Mouse (Mus musculus): ENCODE data around the gene Dbr1. TPM values are rescaled to one million over a fixed set of nuclear protein-coding genes. Genes with fewer than 3 reads are reported as not detected.

The Dbr1 gene
- total and polyA plus RNA-seq, 2 experiments from 2014 or later: 11.3 to 11.6 TPM

GRCm38 (mm10) chr9:99629281-99630011 is 53.8 kb downstream of the Dbr1 start, which contains the start of gene Dzip1l:
Dzip1l (plus strand) TSS chr9:99629496.
- ATAC-seq (ENCODE audit: insufficient read depth, low read depth): peak; percentile 93
- Histone ChIP-seq H3K4me1 (ENCODE audit: control insufficient read depth, insufficient read depth) (peaks cover 9% of the 10 kb centered on the region), H3K9ac (replicated peaks; ENCODE audit: low read depth, low read length) (peak within 1 kb of the TSS; percentile 50), H3K4me2 (ENCODE audit: low read depth, low read length) (peak within 1 kb of the TSS; percentile 73), H3K4me3 (ENCODE audit: low read depth, low read length) (peak within 1 kb of the TSS; percentile 54), H3K27ac (ENCODE audit: low read depth) (peak within 1 kb of the TSS; percentile 80), H3K9me3 (replicated peaks; ENCODE audit: control insufficient read depth, low read length) (peaks cover 5% of the 10 kb centered on the region; the same call in 1 of the 2 replicates), H3K27me3 (ENCODE audit: control insufficient read depth, insufficient read depth, low read length) (no peaks in the 10 kb centered on the region), H3K36me3 (replicated peaks; ENCODE audit: control insufficient read depth, insufficient read depth, low read length) (no peaks in the 10 kb centered on the region)
- no peak for TF ChIP-seq EP300 (IDR thresholded peaks at IDR 0.05; ENCODE audit: low read depth)
- no peak for TF ChIP-seq CTCF (IDR thresholded peaks at IDR 0.05; ENCODE audit: low read depth)
- WGBS: under 1% methylated on average over 44 of the region's 44 CpGs
- peak; percentile 79 for DNase-seq (ENCODE audit: low spot score)

GRCm38 (mm10) chr9:99630071-99630470 is 54.5 kb downstream of the Dbr1 start:
- Histone ChIP-seq H3K9ac (replicated peaks; ENCODE audit: low read depth, low read length) (peak overlapping the region; percentile 50), H3K36me3 (replicated peaks; ENCODE audit: control insufficient read depth, insufficient read depth, low read length) (no peaks in the 10 kb centered on the region), H3K4me3 (ENCODE audit: low read depth, low read length) (peak overlapping the region; percentile 54), H3K9me3 (replicated peaks; ENCODE audit: control insufficient read depth, low read length) (peaks cover 5% of the 10 kb centered on the region; the same call in 1 of the 2 replicates), H3K27me3 (ENCODE audit: control insufficient read depth, insufficient read depth, low read length) (no peaks in the 10 kb centered on the region), H3K27ac (ENCODE audit: low read depth) (peak overlapping the region; percentile 80), H3K4me1 (ENCODE audit: control insufficient read depth, insufficient read depth) (peaks cover 9% of the 10 kb centered on the region), H3K4me2 (ENCODE audit: low read depth, low read length) (peak overlapping the region; percentile 73)
- 1% methylated on average over 11 of the region's 11 CpGs for WGBS
- no peak for ATAC-seq (ENCODE audit: insufficient read depth, low read depth)
- TF ChIP-seq CTCF (IDR thresholded peaks at IDR 0.05; ENCODE audit: low read depth) (no peak), EP300 (IDR thresholded peaks at IDR 0.05; ENCODE audit: low read depth) (no peak)
- peak; percentile 11 for DNase-seq (ENCODE audit: low spot score)

- Histone ChIP-seq H3K9ac (replicated peaks; ENCODE audit: low read depth, low read length) (peak overlapping the region; percentile 50), H3K9me3 (replicated peaks; ENCODE audit: control insufficient read depth, low read length) (peaks cover 5% of the 10 kb centered on the region; the same call in 1 of the 2 replicates), H3K4me3 (ENCODE audit: low read depth, low read length) (peak overlapping the region; percentile 54), H3K4me1 (ENCODE audit: control insufficient read depth, insufficient read depth) (peaks cover 9% of the 10 kb centered on the region), H3K36me3 (replicated peaks; ENCODE audit: control insufficient read depth, insufficient read depth, low read length) (no peaks in the 10 kb centered on the region), H3K27ac (ENCODE audit: low read depth) (peak overlapping the region; percentile 80), H3K27me3 (ENCODE audit: control insufficient read depth, insufficient read depth, low read length) (no peaks in the 10 kb centered on the region), H3K4me2 (ENCODE audit: low read depth, low read length) (peak overlapping the region; percentile 73)
- TF ChIP-seq CTCF (IDR thresholded peaks at IDR 0.05; ENCODE audit: low read depth) (no peak), EP300 (IDR thresholded peaks at IDR 0.05; ENCODE audit: low read depth) (no peak)
- no peak for ATAC-seq (ENCODE audit: insufficient read depth, low read depth)
- DNase-seq (ENCODE audit: low spot score): no peak
- WGBS: 32% methylated on average over 9 of the region's 9 CpGs
Observed at GRCm38 (mm10) chr9:99630528-99631125, 55.0 kb downstream of the Dbr1 start.

DNA sequence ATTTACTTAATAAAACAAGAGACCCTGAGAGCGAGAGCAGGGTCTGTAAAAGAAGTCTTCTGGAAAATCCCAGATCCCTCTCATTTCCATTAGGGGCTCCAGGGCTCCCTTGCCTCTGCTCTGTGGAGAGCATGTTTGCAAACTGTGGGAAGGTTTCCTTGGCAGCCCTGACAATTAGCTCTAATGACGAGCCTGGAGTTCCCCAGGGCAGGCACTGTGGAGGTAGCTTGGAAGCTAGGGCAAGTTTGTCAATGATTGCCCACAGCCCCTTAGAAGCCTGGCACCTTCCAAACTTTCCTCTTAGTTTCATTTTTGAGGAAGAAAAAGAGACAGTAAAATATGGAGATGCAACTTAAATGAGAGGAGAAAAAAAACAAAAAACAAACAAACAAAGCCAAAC is 56.2 kb downstream of the Dbr1 start:
- ATAC-seq (ENCODE audit: insufficient read depth, low read depth) (no peak), DNase-seq (ENCODE audit: low spot score) (no peak)
- H3K4me3 ChIP-seq (ENCODE audit: low read depth, low read length): no peak overlapping the region
- H3K4me1 ChIP-seq (ENCODE audit: control insufficient read depth, insufficient read depth): peaks cover 9% of the 10 kb centered on the region
- H3K27me3 ChIP-seq (ENCODE audit: control insufficient read depth, insufficient read depth, low read length): no peaks in the 10 kb centered on the region
- 46% methylated on average over 2 of the region's 2 CpGs for WGBS
- H3K27ac ChIP-seq (ENCODE audit: low read depth): no peak overlapping the region
- 0 out of 2 replicates have a peak, but pooled peaks cover under 1% of the 10 kb centered on the region for H3K36me3 ChIP-seq (replicated peaks; ENCODE audit: control insufficient read depth, insufficient read depth, low read length)
- no peak overlapping the region for H3K9ac ChIP-seq (replicated peaks; ENCODE audit: low read depth, low read length)
- H3K9me3 ChIP-seq (replicated peaks; ENCODE audit: control insufficient read depth, low read length): peaks cover 5% of the 10 kb centered on the region; the same call in 1 of the 2 replicates
- H3K4me2 ChIP-seq (ENCODE audit: low read depth, low read length): peak overlapping the region; percentile 38
- TF ChIP-seq CTCF (IDR thresholded peaks at IDR 0.05; ENCODE audit: low read depth): no peak
- TF ChIP-seq EP300 (IDR thresholded peaks at IDR 0.05; ENCODE audit: low read depth): no peak

GRCm38 (mm10) chr9:99632264-99632663 is 56.7 kb downstream of the Dbr1 start:
- no peak overlapping the region for H3K9ac ChIP-seq (replicated peaks; ENCODE audit: low read depth, low read length)
- H3K4me1 ChIP-seq (ENCODE audit: control insufficient read depth, insufficient read depth): peaks cover 9% of the 10 kb centered on the region
- H3K9me3 ChIP-seq (replicated peaks; ENCODE audit: control insufficient read depth, low read length): peaks cover 5% of the 10 kb centered on the region; the same call in 1 of the 2 replicates
- H3K27ac ChIP-seq (ENCODE audit: low read depth): no peak overlapping the region
- TF ChIP-seq CTCF (IDR thresholded peaks at IDR 0.05; ENCODE audit: low read depth) (no peak; the same call in 1 of the 2 replicates), EP300 (IDR thresholded peaks at IDR 0.05; ENCODE audit: low read depth) (no peak)
- 55% methylated on average over 8 of the region's 8 CpGs for WGBS
- DNase-seq (ENCODE audit: low spot score) (no peak), ATAC-seq (ENCODE audit: insufficient read depth, low read depth) (no peak)
- H3K36me3 ChIP-seq (replicated peaks; ENCODE audit: control insufficient read depth, insufficient read depth, low read length): peaks cover 5% of the 10 kb centered on the region; the same call in 1 of the 2 replicates
- H3K27me3 ChIP-seq (ENCODE audit: control insufficient read depth, insufficient read depth, low read length): no peaks in the 10 kb centered on the region
- H3K4me2 ChIP-seq (ENCODE audit: low read depth, low read length): peak overlapping the region; percentile 38
- H3K4me3 ChIP-seq (ENCODE audit: low read depth, low read length): no peak overlapping the region

Other genes starting within 250 kb of the Dbr1 start
- gene Esyt3, start 217.2 kb upstream of the Dbr1 start, total RNA-seq (2014; rRNA removed; ENCODE audit: low replicate concordance): 0.04 and 0.12 TPM in 2 replicates
- gene Esyt3, start 217.2 kb upstream of the Dbr1 start, polyA plus RNA-seq (2015; fragmentation: Nextera tagmentation; extraction: Ambion mirVana): 0.16 and 0.21 TPM in 2 replicates
- gene Mras, start 138.4 kb upstream of the Dbr1 start, total RNA-seq (2014; rRNA removed; ENCODE audit: low replicate concordance): 13.8 and 15.8 TPM in 2 replicates
- 11.9 and 13.0 TPM in 2 replicates for gene Mras, start 138.4 kb upstream of the Dbr1 start, polyA plus RNA-seq (2015; fragmentation: Nextera tagmentation; extraction: Ambion mirVana)
- not detected in 2 replicates for gene Nme9, start 124.3 kb upstream of the Dbr1 start, total RNA-seq (2014; rRNA removed; ENCODE audit: low replicate concordance)
- gene Nme9, start 124.3 kb upstream of the Dbr1 start, polyA plus RNA-seq (2015; fragmentation: Nextera tagmentation; extraction: Ambion mirVana): 0.18 and 0.93 TPM in 2 replicates
- 17.4 and 22.5 TPM in 2 replicates for gene Armc8, start 6.9 kb upstream of the Dbr1 start, total RNA-seq (2014; rRNA removed; ENCODE audit: low replicate concordance)
- 16.8 and 18.5 TPM in 2 replicates for gene Armc8, start 6.9 kb upstream of the Dbr1 start, polyA plus RNA-seq (2015; fragmentation: Nextera tagmentation; extraction: Ambion mirVana)
- gene A4gnt, start 36.7 kb downstream of the Dbr1 start, total RNA-seq (2014; rRNA removed; ENCODE audit: low replicate concordance): not detected in 2 replicates
- not detected in 2 replicates for gene A4gnt, start 36.7 kb downstream of the Dbr1 start, polyA plus RNA-seq (2015; fragmentation: Nextera tagmentation; extraction: Ambion mirVana)
- 25.9 and 30.5 TPM in 2 replicates for gene Dzip1l, start 53.7 kb downstream of the Dbr1 start, total RNA-seq (2014; rRNA removed; ENCODE audit: low replicate concordance)
- 6.5 and 7.2 TPM in 2 replicates for gene Dzip1l, start 53.7 kb downstream of the Dbr1 start, polyA plus RNA-seq (2015; fragmentation: Nextera tagmentation; extraction: Ambion mirVana)
- not detected in 2 replicates for gene Cldn18, start 141.5 kb downstream of the Dbr1 start, total RNA-seq (2014; rRNA removed; ENCODE audit: low replicate concordance)
- 0.22 TPM in 1 of 2 replicates, not detected in the other for gene Cldn18, start 141.5 kb downstream of the Dbr1 start, polyA plus RNA-seq (2015; fragmentation: Nextera tagmentation; extraction: Ambion mirVana)

All from heart, postnatal 0 days (tissue).